Mouse (Mus musculus) lung, adult 2 months (tissue): ENCODE measurements around the gene Slc35d3.

Experiments used
- CTCF ChIP-seq: fragments of 200-500 bp; IDR thresholded peaks from 2 replicates; pipeline ENCODE4 v1.5.1; 2011; ENCODE audit warnings: mild to moderate bottlenecking, low read length, control low read depth; ENCODE audit not compliant: insufficient read depth
- POLR2A ChIP-seq: fragments of 200-500 bp; IDR thresholded peaks from 2 replicates; pipeline ENCODE4 v1.6.1; 2011; ENCODE audit warnings: low read depth, mild to moderate bottlenecking, control low read depth, low read length, borderline replicate concordance; ENCODE audit errors: extremely low read depth

GRCm38 (mm10) chr10:19886249-19886648 lies 35.0 kb upstream of the Slc35d3 start:
- no peak for TF ChIP-seq POLR2A
- no peak for TF ChIP-seq CTCF
